Comparison of ENCODE assay signal across 11 mouse cellular contexts in the genomic region with DNA sequence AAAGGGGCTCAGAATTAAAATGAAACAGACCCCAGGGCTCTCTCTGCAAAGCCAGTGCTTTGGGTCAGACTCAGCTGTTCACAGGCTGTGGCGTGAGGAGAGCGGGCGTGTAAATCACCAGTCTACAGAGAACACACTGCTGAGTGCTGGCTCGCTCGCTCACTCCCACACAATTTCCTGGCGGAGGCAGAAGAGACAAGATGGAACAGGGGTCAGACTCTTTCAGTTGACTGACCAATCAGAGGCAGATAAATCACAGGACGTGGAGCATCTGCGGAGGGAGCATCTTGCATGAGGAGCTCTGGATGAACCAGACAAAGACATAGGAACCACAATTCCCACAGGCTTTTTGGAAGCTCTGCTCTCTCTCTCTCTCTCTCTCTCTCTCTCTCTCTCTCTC.
DNase-seq lines count a peak whose midpoint lies in the region; ATAC-seq lines count a peak whose summit lies in the region.
"Had no signal": no experiment of that assay in that cellular context is flagged by ENCODE, and none has a peak within 500 bp of the region (broad histone marks: within the 10 kb centered on the region; RNA-seq: fewer than 3 reads in every experiment).

No protein-coding gene starts in this region.

- H3K4me1 ChIP-seq in kidney, embryonic 16.5 days (ENCODE audit: insufficient read depth, low read length) = peaks cover 24% of the 10 kb centered on the region
- peaks cover 37% of the 10 kb centered on the region for H3K4me1 ChIP-seq in forebrain, embryonic 14.5 days (ENCODE audit: control insufficient read depth, insufficient read depth, low read length)
- H3K4me1 ChIP-seq in midbrain, embryonic 16.5 days (ENCODE audit: control insufficient read depth, insufficient read depth, low read length) = peaks cover 62% of the 10 kb centered on the region
- H3K4me1 ChIP-seq in heart, embryonic 11.5 days (ENCODE audit: control insufficient read depth, insufficient read depth, low read length) = peaks cover 15% of the 10 kb centered on the region
- H3K4me1 ChIP-seq: lung, embryonic 15.5 days had no signal

- H3K9ac ChIP-seq in kidney, embryonic 16.5 days (replicated peaks; ENCODE audit: low read length) = no peak overlapping the region
- H3K9ac ChIP-seq in forebrain, embryonic 14.5 days (ENCODE audit: low read length) = no peak overlapping the region
- 0 out of 2 replicates have a peak overlapping the region, but pooled peaks have one; percentile 31 for H3K9ac ChIP-seq in midbrain, embryonic 16.5 days (ENCODE audit: low read depth, low read length)
- no peak overlapping the region for H3K9ac ChIP-seq in heart, embryonic 11.5 days (ENCODE audit: low read depth, low read length)
- H3K9ac ChIP-seq: lung, embryonic 15.5 days had no signal

- DNase-seq in kidney, postnatal 25 days = no peak
- DNase-seq in brain, adult 2 months (ENCODE audit: low read depth, low spot score) = peak; percentile 64
- peak; percentile 37 for DNase-seq in forebrain, embryonic 14.5 days (ENCODE audit: low spot score)
- DNase-seq in ovary, postnatal 14 days (ENCODE audit: low spot score) = no peak
- DNase-seq: heart, postnatal 36 days; right cerebral cortex, adult 18-20 months; thymus, postnatal 4 days had no signal

- H3K9me3 ChIP-seq in kidney, embryonic 16.5 days (ENCODE audit: low read length) = no peaks in the 10 kb centered on the region
- no peaks in the 10 kb centered on the region for H3K9me3 ChIP-seq in forebrain, embryonic 14.5 days (replicated peaks; ENCODE audit: control insufficient read depth, low read length)
- no peaks in the 10 kb centered on the region for H3K9me3 ChIP-seq in midbrain, embryonic 16.5 days (replicated peaks; ENCODE audit: control insufficient read depth, low read length, poor library complexity, severe bottlenecking)
- H3K9me3 ChIP-seq in heart, embryonic 11.5 days (replicated peaks; ENCODE audit: control insufficient read depth, low read length) = no peaks in the 10 kb centered on the region
- H3K9me3 ChIP-seq: lung, embryonic 15.5 days had no signal

- no peak overlapping the region for H3K4me2 ChIP-seq in kidney, embryonic 16.5 days (replicated peaks; ENCODE audit: low read depth, low read length)
- H3K4me2 ChIP-seq in forebrain, embryonic 14.5 days (ENCODE audit: low read length) = no peak overlapping the region
- no peak overlapping the region for H3K4me2 ChIP-seq in midbrain, embryonic 16.5 days (ENCODE audit: low read length)
- no peak overlapping the region for H3K4me2 ChIP-seq in heart, embryonic 11.5 days
- H3K4me2 ChIP-seq: lung, embryonic 15.5 days had no signal

- no peak overlapping the region for H3K27ac ChIP-seq in kidney, embryonic 16.5 days (ENCODE audit: low read length)
- H3K27ac ChIP-seq in forebrain, embryonic 14.5 days (ENCODE audit: low read depth, low read length) = no peak overlapping the region
- peak overlapping the region; percentile 66 for H3K27ac ChIP-seq in midbrain, embryonic 16.5 days (ENCODE audit: low read length)
- H3K27ac ChIP-seq in heart, embryonic 11.5 days (ENCODE audit: low read depth, low read length) = no peak overlapping the region
- H3K27ac ChIP-seq: lung, embryonic 15.5 days had no signal

- H3K27me3 ChIP-seq in kidney, embryonic 16.5 days (ENCODE audit: insufficient read depth, low read length) = no peaks in the 10 kb centered on the region
- no peaks in the 10 kb centered on the region for H3K27me3 ChIP-seq in forebrain, embryonic 14.5 days (replicated peaks; ENCODE audit: control insufficient read depth, insufficient read depth, low read length)
- H3K27me3 ChIP-seq in midbrain, embryonic 16.5 days (ENCODE audit: control insufficient read depth, insufficient read depth, low read depth, low read length) = no peaks in the 10 kb centered on the region
- H3K27me3 ChIP-seq in heart, embryonic 11.5 days (ENCODE audit: control insufficient read depth, insufficient read depth, low read length) = peaks cover 4% of the 10 kb centered on the region; the same call in 1 of the 2 replicates

- ATAC-seq in kidney, embryonic 16.5 days (ENCODE audit: low FRiP score, low TSS enrichment) = peak; percentile 73
- ATAC-seq in forebrain, embryonic 14.5 days = no peak
- no peak for ATAC-seq in midbrain, embryonic 16.5 days
- no peak for ATAC-seq in heart, embryonic 11.5 days (replicated peaks; ENCODE audit: insufficient number of reproducible peaks, low FRiP score, low TSS enrichment)

- no peak overlapping the region for H3K4me3 ChIP-seq in kidney, embryonic 16.5 days (ENCODE audit: low read length)
- H3K4me3 ChIP-seq in forebrain, embryonic 14.5 days (ENCODE audit: low read depth, low read length) = no peak overlapping the region
- H3K4me3 ChIP-seq in midbrain, embryonic 16.5 days (ENCODE audit: low read depth, low read length) = no peak overlapping the region
- H3K4me3 ChIP-seq in heart, embryonic 11.5 days (ENCODE audit: low read depth, low read length) = no peak overlapping the region
- H3K4me3 ChIP-seq: lung, embryonic 15.5 days had no signal

- no peaks in the 10 kb centered on the region for H3K36me3 ChIP-seq in kidney, embryonic 16.5 days (ENCODE audit: insufficient read depth, low read length)
- no peaks in the 10 kb centered on the region for H3K36me3 ChIP-seq in forebrain, embryonic 14.5 days (ENCODE audit: control insufficient read depth, insufficient read depth, low read length)
- H3K36me3 ChIP-seq in midbrain, embryonic 16.5 days (ENCODE audit: control insufficient read depth, insufficient read depth, low read length) = no peaks in the 10 kb centered on the region
- no peaks in the 10 kb centered on the region for H3K36me3 ChIP-seq in heart, embryonic 11.5 days (ENCODE audit: control insufficient read depth, insufficient read depth, low read length)
- H3K36me3 ChIP-seq: lung, embryonic 15.5 days had no signal

- 17% methylated on average over 8 of the region's 8 CpGs for WGBS in kidney, embryonic 16.5 days
- 80% methylated on average over 8 of the region's 8 CpGs for WGBS in forebrain, embryonic 14.5 days
- 45% methylated on average over 8 of the region's 8 CpGs for WGBS in midbrain, embryonic 16.5 days
- WGBS in heart, embryonic 11.5 days (ENCODE audit: insufficient replicate concordance) = 66% methylated on average over 8 of the region's 8 CpGs

Comparison
In these comparisons a context has a peak if more than half of its experiments do, and no peak if none do; other contexts are left out.
1. DNase-seq: peak in brain, adult 2 months (single experiment) and forebrain, embryonic 14.5 days (single experiment); none in kidney, postnatal 25 days (0 of 2) and ovary, postnatal 14 days (single experiment).